Mouse (Mus musculus) cerebellum, adult 2 months (tissue): ENCODE measurements around the gene Gsx1.

Experiments used
- CTCF ChIP-seq: fragments of 200-500 bp; IDR thresholded peaks from 2 replicates; pipeline ENCODE4 v1.5.1; 2011; ENCODE audit warnings: low read depth, mild to moderate bottlenecking, control low read depth, low read length, moderate library complexity, borderline replicate concordance; ENCODE audit not compliant: insufficient read depth
- POLR2A ChIP-seq: fragments of 200-500 bp; IDR thresholded peaks from 2 replicates; pipeline ENCODE4 v1.6.1; 2011; ENCODE audit warnings: low read length, control low read depth, borderline replicate concordance; ENCODE audit not compliant: insufficient read depth

DNA sequence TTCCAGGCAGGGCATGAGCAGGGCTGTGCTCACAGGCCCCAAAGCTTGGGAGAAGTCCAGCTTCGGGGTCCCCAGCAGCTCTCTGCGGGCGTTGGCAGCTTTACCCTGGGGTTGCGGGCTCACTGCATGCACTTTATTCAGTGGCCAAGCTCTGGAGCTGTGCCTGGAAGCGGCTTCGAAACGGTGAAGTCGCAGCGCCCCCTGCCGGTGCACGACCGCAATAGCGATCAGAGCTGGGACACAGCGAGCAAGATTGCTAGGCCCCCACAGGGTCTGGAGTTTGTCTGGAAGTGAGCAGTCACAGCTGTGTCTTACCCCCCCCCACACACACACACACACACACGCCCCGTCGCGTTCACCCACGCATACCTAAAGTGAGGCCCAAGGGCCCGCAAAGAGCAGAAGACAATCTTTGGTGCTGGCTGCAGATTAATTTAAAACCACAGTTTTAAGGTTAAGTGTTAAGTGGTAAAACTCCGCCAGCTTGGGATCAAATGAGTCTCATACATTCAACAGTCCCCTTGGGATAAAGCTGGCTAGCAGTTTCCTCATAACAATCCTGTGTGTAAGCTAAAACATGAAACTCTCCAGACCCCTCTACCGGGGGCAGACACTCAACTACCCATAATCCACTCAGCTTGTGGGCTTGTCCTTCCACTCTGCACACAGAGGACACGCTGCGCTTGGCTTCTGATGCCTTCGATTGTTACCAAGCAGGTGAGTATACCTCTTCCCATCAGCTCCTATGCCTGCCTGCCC is 39.0 kb downstream of the Gsx1 start:
- TF ChIP-seq POLR2A: no peak
- peak; percentile 97 for TF ChIP-seq CTCF
